Mouse (Mus musculus) neural tube, embryonic 14.5 days (tissue): ENCODE results near the gene Saxo1. TPM values are rescaled to one million over a fixed set of nuclear protein-coding genes. Genes with fewer than 3 reads are reported as not detected.

Source experiments
- ATAC-seq: fragments of 200-750 bp; cut with Nextera tagmentation; 2 replicates; pipeline ENCODE4 v1.8.0; 2017; ENCODE audit warnings: low read depth, mild to moderate bottlenecking, moderate TSS enrichment, moderate library complexity
- H3K27ac ChIP-seq: fragments of 300-500 bp; sonication (generic); 2 replicates; pipeline ENCODE4 v1.5.1; 2014; ENCODE audit warnings: low read depth, mild to moderate bottlenecking, control low read depth, low read length, moderate library complexity, mixed read lengths
- H3K27me3 ChIP-seq: fragments of 300-500 bp; sonication (generic); 2 replicates; pipeline ENCODE4 v1.6.1; 2014; ENCODE audit warnings: low read length; ENCODE audit not compliant: control insufficient read depth, insufficient read depth
- H3K36me3 ChIP-seq: fragments of 300-500 bp; sonication (generic); 2 replicates; pipeline ENCODE4 v1.6.1; 2014; ENCODE audit warnings: low read length, mixed read lengths; ENCODE audit not compliant: control insufficient read depth, insufficient read depth
- H3K4me1 ChIP-seq: fragments of 300-500 bp; sonication (generic); 2 replicates; pipeline ENCODE4 v1.6.1; 2014; ENCODE audit warnings: low read length; ENCODE audit not compliant: control insufficient read depth, insufficient read depth
- H3K4me2 ChIP-seq: fragments of 300-500 bp; sonication (generic); 2 replicates; pipeline ENCODE4 v1.6.1; 2014; ENCODE audit warnings: mild to moderate bottlenecking, low read depth, low read length, control low read depth
- H3K4me3 ChIP-seq: fragments of 300-500 bp; sonication (generic); 2 replicates; pipeline ENCODE4 v1.5.1; 2014; ENCODE audit warnings: low read depth, low read length, control low read depth, mixed read lengths
- H3K9ac ChIP-seq: fragments of 300-500 bp; sonication (generic); replicated peaks from 2 replicates; pipeline ENCODE4 v1.6.1; 2014; ENCODE audit warnings: low read depth, mild to moderate bottlenecking, control low read depth, low read length, mixed read lengths
- H3K9me3 ChIP-seq: fragments of 300-500 bp; sonication (generic); 2 replicates; pipeline ENCODE4 v1.6.1; 2016; ENCODE audit warnings: low read length; ENCODE audit not compliant: control insufficient read depth
- WGBS: fragments of 180-500 bp; shearing (Covaris S2); extraction: QIAGEN DNeasy Blood & Tissue Kit; methylation state at CpG from one replicate; pipeline ENCODE4 v1.1.7; 2014; 5-methylcytosine and 5-hydroxymethylcytosine counted together
- polyA plus RNA-seq: library from polyadenylated mRNA; unstranded; fragments of >200 nt; fragmentation: Nextera tagmentation; extraction: Ambion mirVana; gene quantifications from 2 replicates; pipeline ENCODE4 v1.2.1, GENCODE M21; 2014

Gene Saxo1
- polyA plus RNA-seq, 1 experiment from 2014 or later, result not detected

GRCm38 (mm10) chr4:86396672-86397288 is 161.3 kb downstream of the Saxo1 start:
- no peak for ATAC-seq
- H3K9ac ChIP-seq, result no peak overlapping the region
- no peak overlapping the region for H3K27ac ChIP-seq
- no peaks in the 10 kb centered on the region for H3K27me3 ChIP-seq
- no peaks in the 10 kb centered on the region for H3K4me1 ChIP-seq
- no peaks in the 10 kb centered on the region for H3K36me3 ChIP-seq
- 77% methylated on average over 7 of the region's 7 CpGs for WGBS
- H3K4me3 ChIP-seq, result no peak overlapping the region
- H3K4me2 ChIP-seq, result no peak overlapping the region
- no peaks in the 10 kb centered on the region for H3K9me3 ChIP-seq

GRCm38 (mm10) chr4:86395636-86396035 is 162.5 kb downstream of the Saxo1 start:
- H3K27ac ChIP-seq, result no peak overlapping the region
- H3K9me3 ChIP-seq, result no peaks in the 10 kb centered on the region
- H3K4me2 ChIP-seq, result no peak overlapping the region
- ATAC-seq, result no peak
- no peaks in the 10 kb centered on the region for H3K36me3 ChIP-seq
- 71% methylated on average over 6 of the region's 6 CpGs for WGBS
- H3K27me3 ChIP-seq, result no peaks in the 10 kb centered on the region
- no peaks in the 10 kb centered on the region for H3K4me1 ChIP-seq
- no peak overlapping the region for H3K4me3 ChIP-seq
- H3K9ac ChIP-seq, result no peak overlapping the region

Other genes with a start within 250 kb of the Saxo1 start
- 135 and 154 TPM in 2 replicates for gene Rraga, start 17.3 kb upstream of the Saxo1 start, polyA plus RNA-seq
- gene Haus6, start 53.7 kb upstream of the Saxo1 start, polyA plus RNA-seq, result 6.3 TPM in 2 replicates
- 33.9 and 53.9 TPM in 2 replicates for gene Plin2, start 111.7 kb upstream of the Saxo1 start, polyA plus RNA-seq
- gene Dennd4c, start 190.2 kb upstream of the Saxo1 start, polyA plus RNA-seq, result 4.3 and 5.3 TPM in 2 replicates